Mouse (Mus musculus) myocyte (in vitro differentiated cells): Measurements from ENCODE around the gene Crygs. TPM values are rescaled to one million over a fixed set of nuclear protein-coding genes. Genes with fewer than 3 reads are reported as not detected.
A peak's percentile ranks its signal among the peaks of the same experiment; 100 is the strongest.

Experiments
- H3K27me3 ChIP-seq: one replicate; pipeline ENCODE4 v1.6.1; 2011; ENCODE audit not compliant: control insufficient read depth, insufficient read depth, insufficient read length
- H3K36me3 ChIP-seq: one replicate; pipeline ENCODE4 v1.6.1; 2011; ENCODE audit not compliant: control insufficient read depth, insufficient read depth
- H3K4me2 ChIP-seq: one replicate; pipeline ENCODE4 v1.6.1; 2011; ENCODE audit warnings: low read depth, control low read depth
- H3K4me3 ChIP-seq: one replicate; pipeline ENCODE4 v1.5.1; 2011; ENCODE audit warnings: mild to moderate bottlenecking, control low read depth, moderate library complexity
- H3K79me2 ChIP-seq: one replicate; pipeline ENCODE4 v1.6.1; 2011; ENCODE audit not compliant: control insufficient read depth, insufficient read depth
- H3ac ChIP-seq: one replicate; pipeline ENCODE4 v1.6.1; 2011; ENCODE audit not compliant: control insufficient read depth, insufficient read length
- CEBPB ChIP-seq: IDR thresholded peaks from 2 replicates; pipeline ENCODE4 v1.6.1; 2011; ENCODE audit warnings: mild to moderate bottlenecking, moderate library complexity; ENCODE audit not compliant: poor library complexity, insufficient read depth, severe bottlenecking
- E2F4 ChIP-seq: IDR thresholded peaks from one replicate; pipeline ENCODE4 v1.6.1; 2011; ENCODE audit warnings: mild to moderate bottlenecking, control low read depth, moderate library complexity; ENCODE audit not compliant: insufficient read depth
- MAX ChIP-seq: IDR thresholded peaks from one replicate; pipeline ENCODE4 v1.6.1; 2011; ENCODE audit warnings: low read depth, mild to moderate bottlenecking, control low read depth
- MYOD1 ChIP-seq, 3 experiments: IDR thresholded peaks; one replicate each; pipeline ENCODE4 v1.6.1; 2011; ENCODE audit warnings: control low read depth in 2 of 3, low read depth in 2 of 3, mild to moderate bottlenecking in 2 of 3, moderate library complexity in 1 of 3; ENCODE audit not compliant: insufficient read length in 2 of 3, control insufficient read depth in 1 of 3
- MYOG ChIP-seq, 3 experiments: IDR thresholded peaks; one replicate each; pipeline ENCODE4 v1.6.1; 2011; ENCODE audit warnings: control low read depth in 2 of 3, low read depth in 2 of 3, mild to moderate bottlenecking in 2 of 3; ENCODE audit not compliant: insufficient read length in 2 of 3, control insufficient read depth in 1 of 3, insufficient read depth in 1 of 3
- POLR2A ChIP-seq: IDR thresholded peaks from one replicate; pipeline ENCODE4 v1.6.1; 2011; ENCODE audit warnings: low read depth, mild to moderate bottlenecking, control low read depth, moderate library complexity; ENCODE audit not compliant: insufficient read length
- POLR2AphosphoS2 ChIP-seq: IDR thresholded peaks from one replicate; pipeline ENCODE4 v1.6.1; 2011; ENCODE audit warnings: low read depth, control low read depth; ENCODE audit not compliant: insufficient read length
- REST ChIP-seq: IDR thresholded peaks from one replicate; pipeline ENCODE4 v1.6.1; 2011; ENCODE audit warnings: mild to moderate bottlenecking, control low read depth, moderate library complexity; ENCODE audit not compliant: insufficient read depth, insufficient read length
- SRF ChIP-seq: IDR thresholded peaks from one replicate; pipeline ENCODE4 v1.6.1; 2011; ENCODE audit warnings: low read depth; ENCODE audit not compliant: control insufficient read depth, insufficient read length
- TCF12 ChIP-seq: IDR thresholded peaks from one replicate; pipeline ENCODE4 v1.6.1; 2011; ENCODE audit warnings: mild to moderate bottlenecking, control low read depth; ENCODE audit not compliant: poor library complexity, insufficient read depth, severe bottlenecking
- TCF3 ChIP-seq: IDR thresholded peaks from one replicate; pipeline ENCODE4 v1.6.1; 2011; ENCODE audit warnings: low read depth, control low read depth; ENCODE audit not compliant: insufficient read length
- USF1 ChIP-seq: IDR thresholded peaks from one replicate; pipeline ENCODE4 v1.6.1; 2011; ENCODE audit warnings: low read depth, mild to moderate bottlenecking, control low read depth, moderate library complexity
- polyA plus RNA-seq: library from polyadenylated mRNA; unstranded; fragments of >200 nt; fragmentation: generic; extraction: Trizol; gene quantifications from one replicate; pipeline ENCODE4 v1.2.1, GENCODE M21; 2012; ENCODE audit warnings: missing spikeins

Gene Crygs
- polyA plus RNA-seq, 1 experiment, result not detected

DNA sequence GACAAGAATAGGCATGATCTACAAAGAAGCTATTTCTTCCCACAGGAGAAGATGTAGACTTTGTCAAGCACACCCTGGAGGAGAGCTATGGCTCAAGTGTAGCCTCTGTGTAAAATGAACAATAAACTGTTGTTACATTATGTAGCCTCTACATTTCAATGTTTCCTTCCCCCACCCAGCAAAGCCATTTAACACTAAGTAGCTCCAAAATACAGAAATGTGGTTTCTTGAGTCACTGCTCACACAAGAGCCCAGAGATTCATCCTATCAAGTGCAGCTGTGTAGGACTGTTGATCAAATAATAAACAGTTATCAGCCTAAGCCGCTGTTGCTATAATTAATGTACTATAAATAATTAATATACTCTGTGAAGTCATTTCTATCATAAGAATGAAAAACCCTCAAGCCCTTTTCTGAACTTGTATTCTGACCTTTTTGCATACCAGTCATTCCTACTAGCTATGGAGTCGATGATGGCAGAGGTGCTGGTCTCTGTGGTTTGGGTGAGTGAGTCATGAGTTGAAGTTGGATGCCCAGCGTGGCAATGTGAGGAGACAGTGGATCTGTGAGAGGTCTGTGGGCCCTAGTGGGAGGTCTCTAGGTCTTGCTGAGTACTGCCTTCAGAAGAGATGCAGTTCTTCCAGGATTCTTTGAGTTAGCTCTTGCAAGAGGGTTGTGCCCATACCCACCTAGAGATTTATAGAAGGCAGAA lies 27.9 kb upstream of the Crygs start:
- H3K4me3 ChIP-seq, result no peak overlapping the region
- H3ac ChIP-seq, result no peak overlapping the region
- peak in 2 of 3 experiments; percentile 1 to 19 for TF ChIP-seq MYOG (IDR thresholded peaks at IDR 0.05; ENCODE audit: control insufficient read depth in 1 of 3, insufficient read depth in 1 of 3, insufficient read length in 2 of 3, low read depth in 2 of 3)
- no peak for TF ChIP-seq POLR2A
- H3K4me2 ChIP-seq, result peak overlapping the region; percentile 67
- H3K79me2 ChIP-seq, result no peaks in the 10 kb centered on the region
- no peaks in the 10 kb centered on the region for H3K27me3 ChIP-seq
- H3K36me3 ChIP-seq, result no peaks in the 10 kb centered on the region

DNA sequence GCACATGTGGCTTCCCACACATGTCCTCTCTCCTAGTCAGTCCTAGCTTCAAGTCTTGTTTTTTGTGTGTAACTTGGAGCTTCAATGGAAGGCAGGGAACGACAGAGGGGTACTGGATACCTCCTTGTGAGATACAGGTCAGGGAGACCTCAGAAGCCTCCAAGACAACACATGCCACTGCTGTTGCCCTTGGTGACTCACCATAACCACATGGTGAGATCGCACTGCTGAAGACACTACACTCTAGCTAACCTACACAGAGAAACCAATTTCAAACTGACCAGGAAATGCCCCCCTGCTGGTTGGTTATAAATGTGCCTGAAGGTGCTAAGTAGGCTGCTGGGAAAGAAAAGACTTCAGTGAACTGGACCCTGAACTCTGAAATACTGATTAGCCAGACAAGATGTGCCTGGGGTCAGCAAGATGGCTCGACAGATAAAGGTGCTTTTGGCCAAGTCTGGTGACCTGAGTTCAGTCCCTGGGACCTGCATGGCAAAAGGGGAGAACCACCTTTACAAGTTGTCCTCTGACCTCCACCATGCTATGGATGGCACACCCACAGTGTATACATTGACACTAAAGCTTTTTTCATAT lies 21.7 kb upstream of the Crygs start:
- H3K27me3 ChIP-seq, result no peaks in the 10 kb centered on the region
- H3K79me2 ChIP-seq, result no peaks in the 10 kb centered on the region
- TF ChIP-seq USF1 (no peak), E2F4 (no peak), POLR2AphosphoS2 (no peak), SRF (no peak), MAX (no peak), MYOG (IDR thresholded peaks at IDR 0.05; ENCODE audit: control insufficient read depth in 1 of 3, insufficient read depth in 1 of 3, insufficient read length in 2 of 3, low read depth in 2 of 3) (no peak), POLR2A (no peak), MYOD1 (IDR thresholded peaks at IDR 0.05; ENCODE audit: control insufficient read depth in 1 of 3, insufficient read length in 2 of 3, low read depth in 2 of 3) (no peak), TCF12 (no peak), TCF3 (no peak)
- H3K4me3 ChIP-seq, result no peak overlapping the region
- H3K36me3 ChIP-seq, result no peaks in the 10 kb centered on the region
- H3K4me2 ChIP-seq, result no peak overlapping the region
- no peak overlapping the region for H3ac ChIP-seq

DNA sequence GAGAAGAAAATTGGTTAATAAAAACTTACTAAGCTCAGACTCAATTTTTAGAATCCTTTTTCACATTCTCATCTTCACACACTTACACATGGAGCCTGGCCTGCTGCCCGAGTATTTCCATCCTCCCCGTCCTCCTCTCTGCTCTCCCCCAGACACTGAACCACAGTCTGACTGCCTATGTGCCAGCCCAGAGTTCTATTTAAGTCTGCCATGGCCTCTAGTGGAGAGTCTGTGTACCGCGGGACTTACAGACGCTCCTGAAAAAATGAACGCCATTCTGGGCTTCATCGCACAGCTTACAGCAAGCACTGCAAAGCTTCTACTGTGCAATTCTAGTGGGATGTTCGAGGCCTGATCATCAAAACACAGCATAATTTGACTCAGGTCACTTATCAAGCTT lies 9.4 kb upstream of the Crygs start:
- H3K79me2 ChIP-seq, result no peaks in the 10 kb centered on the region
- H3K4me3 ChIP-seq, result no peak overlapping the region
- peaks cover 5% of the 10 kb centered on the region for H3K36me3 ChIP-seq
- H3ac ChIP-seq, result no peak overlapping the region
- TF ChIP-seq TCF3 (no peak), E2F4 (no peak), MAX (no peak), MYOD1 (IDR thresholded peaks at IDR 0.05; ENCODE audit: control insufficient read depth in 1 of 3, insufficient read length in 2 of 3, low read depth in 2 of 3) (no peak), MYOG (IDR thresholded peaks at IDR 0.05; ENCODE audit: control insufficient read depth in 1 of 3, insufficient read depth in 1 of 3, insufficient read length in 2 of 3, low read depth in 2 of 3) (no peak), TCF12 (no peak), SRF (no peak), POLR2AphosphoS2 (no peak), USF1 (no peak), REST (no peak)
- no peaks in the 10 kb centered on the region for H3K27me3 ChIP-seq
- H3K4me2 ChIP-seq, result no peak overlapping the region

DNA sequence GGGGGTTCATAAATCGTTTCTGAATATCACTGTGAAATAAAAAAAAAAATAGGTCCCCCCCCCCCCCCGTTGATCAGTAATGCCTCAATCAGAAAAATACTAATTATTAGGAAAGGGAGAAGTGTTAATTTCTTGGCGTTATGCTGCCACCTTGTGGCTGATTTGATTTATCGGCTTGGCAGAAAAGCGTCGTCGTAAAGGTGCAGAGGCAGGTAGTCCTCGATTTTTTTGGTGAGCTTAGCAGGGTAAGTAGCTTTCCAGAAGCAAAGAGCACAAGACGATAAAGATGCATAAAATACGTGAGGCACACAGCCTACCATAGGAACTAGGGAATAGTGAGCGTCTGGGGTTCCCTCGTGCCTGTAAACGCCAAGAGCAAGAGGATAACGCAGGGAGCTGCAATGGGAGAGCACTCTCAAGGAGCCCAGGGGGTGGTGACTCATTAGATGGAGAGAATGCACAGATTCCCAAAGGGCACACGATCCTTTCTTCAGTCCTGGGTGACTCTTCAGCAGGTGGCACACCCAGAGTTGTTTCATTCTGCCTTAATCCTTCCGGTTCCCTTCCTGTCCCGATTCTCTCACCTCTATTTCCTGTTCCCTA lies 3.8 kb downstream of the Crygs start:
- TF ChIP-seq E2F4 (no peak), POLR2AphosphoS2 (no peak)
- Histone ChIP-seq H3K4me3 (no peak overlapping the region), H3K36me3 (no peaks in the 10 kb centered on the region)

DNA sequence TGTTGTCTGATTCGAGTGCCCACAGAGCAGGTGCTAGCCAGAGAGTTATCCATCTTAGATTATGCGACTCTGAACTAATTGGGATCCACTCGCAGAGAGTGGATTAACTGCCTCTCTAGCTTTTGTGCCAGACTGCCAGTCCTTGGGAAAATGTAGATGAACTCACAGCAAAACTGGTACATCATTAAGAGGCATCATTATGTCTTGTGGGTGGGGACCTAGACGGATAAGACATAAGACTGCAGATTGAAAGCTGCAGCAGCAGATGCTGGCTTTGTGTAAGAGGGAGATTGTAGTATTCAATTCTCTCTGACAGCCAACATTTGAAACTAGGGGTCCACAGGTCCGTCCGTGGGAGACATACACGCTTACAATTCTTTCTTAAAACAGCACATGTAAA lies 8.6 kb downstream of the Crygs start:
- Histone ChIP-seq H3ac (no peak overlapping the region), H3K4me2 (no peak overlapping the region), H3K79me2 (no peaks in the 10 kb centered on the region), H3K36me3 (no peaks in the 10 kb centered on the region), H3K27me3 (peaks cover 11% of the 10 kb centered on the region), H3K4me3 (no peak overlapping the region)
- TF ChIP-seq USF1 (no peak), POLR2A (no peak), MYOD1 (IDR thresholded peaks at IDR 0.05; ENCODE audit: control insufficient read depth in 1 of 3, insufficient read length in 2 of 3, low read depth in 2 of 3) (no peak), REST (no peak), POLR2AphosphoS2 (no peak), MAX (no peak), SRF (no peak), E2F4 (no peak), MYOG (IDR thresholded peaks at IDR 0.05; ENCODE audit: control insufficient read depth in 1 of 3, insufficient read depth in 1 of 3, insufficient read length in 2 of 3, low read depth in 2 of 3) (no peak), CEBPB (no peak), TCF12 (no peak), TCF3 (no peak)

More for the DNA sequence above, 3.8 kb downstream of the Crygs start:
- H3K4me2 ChIP-seq, result peak overlapping the region; percentile 22
- H3ac ChIP-seq, result no peak overlapping the region
- peaks cover 11% of the 10 kb centered on the region for H3K27me3 ChIP-seq
- no peaks in the 10 kb centered on the region for H3K79me2 ChIP-seq
